ENCODE assay signal across 1 mouse cellular context in the genomic region with DNA sequence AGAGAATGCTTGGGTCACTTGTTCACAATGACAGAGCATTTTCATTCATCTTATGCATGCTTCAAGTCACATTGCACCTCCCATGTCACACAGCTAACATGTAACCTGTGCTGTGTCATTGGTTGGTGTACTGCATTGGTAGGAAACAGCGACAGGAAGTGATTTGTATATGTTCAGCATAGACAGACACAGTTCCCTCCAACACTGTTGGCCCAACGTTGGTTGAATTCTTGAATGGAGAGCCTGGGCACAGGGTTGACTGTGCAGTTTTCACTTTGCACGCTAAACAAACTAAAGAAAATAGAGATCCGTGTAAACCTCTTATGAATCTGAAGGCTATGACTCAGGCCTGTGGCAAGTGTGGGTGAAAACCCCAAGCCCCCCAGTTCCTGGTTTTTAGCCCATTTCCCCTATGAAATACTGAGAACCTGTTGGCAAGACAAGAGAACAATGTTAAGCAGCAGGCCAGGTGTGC.
TF ChIP-seq lines count a peak whose summit lies in the region.

No protein-coding gene starts in this region.

TF ChIP-seq in CH12.LX, 34 proteins besides CTCF, POLR2A, EP300 and RAD21 (continued from another document):
- TF ChIP-seq HCFC1 (IDR thresholded peaks at IDR 0.05; ENCODE audit: low read depth, low read length): peak; percentile 52
- TF ChIP-seq POLR2AphosphoS2 (IDR thresholded peaks at IDR 0.05; ENCODE audit: low read depth, low read length): peak; percentile 84
- TF ChIP-seq TBP (conservative IDR thresholded peaks at IDR 0.05; ENCODE audit: low read depth, low read length): peak; percentile 81
- no peak for TF ChIP-seq ZC3H11A (IDR thresholded peaks at IDR 0.05; ENCODE audit: low read depth, low read length)
